Comparison of ENCODE assay signal across 21 mouse cellular contexts in genomic region chr9:122814775-122815174, GRCm38 (mm10). TPM values are rescaled to one million over a fixed set of nuclear protein-coding genes. Genes with fewer than 3 reads are reported as not detected.
"Had no signal": no experiment of that assay in that cellular context is flagged by ENCODE, and none has a peak within 500 bp of the region (broad histone marks: within the 10 kb centered on the region; RNA-seq: fewer than 3 reads in every experiment).

No protein-coding gene starts in this region.

- H3K27me3 ChIP-seq: midbrain, embryonic 12.5 days; neural tube, embryonic 13.5 days; neural tube, embryonic 15.5 days had no signal

- ATAC-seq: midbrain, embryonic 16.5 days had no signal

- H3K4me1 ChIP-seq: midbrain, embryonic 10.5 days; midbrain, embryonic 12.5 days; neural tube, embryonic 13.5 days; neural tube, embryonic 15.5 days had no signal

- H3K4me2 ChIP-seq: lung, embryonic 14.5 days; midbrain, embryonic 12.5 days; neural tube, embryonic 13.5 days; neural tube, embryonic 15.5 days had no signal

- H3K9ac ChIP-seq: lung, embryonic 14.5 days; midbrain, embryonic 12.5 days; neural tube, embryonic 13.5 days; neural tube, embryonic 15.5 days had no signal

- DNase-seq: lung, adult 18-20 months; lung, embryonic 14.5 days; lung, postnatal 10 days; lung, postnatal 4 days; midbrain, embryonic 14.5 days; retina, postnatal 1 day; right cerebral cortex, adult 18-20 months; right cerebral cortex, postnatal 25 days; right cerebral cortex, postnatal 4 days; spleen, adult 18-20 months; thymus, adult 18-20 months; thymus, postnatal 14 days; thymus, postnatal 36 days had no signal

- H3K27ac ChIP-seq: midbrain, embryonic 10.5 days; midbrain, embryonic 12.5 days; neural tube, embryonic 13.5 days; neural tube, embryonic 15.5 days had no signal

- H3K4me3 ChIP-seq: midbrain, embryonic 10.5 days; midbrain, embryonic 12.5 days; myocyte; neural tube, embryonic 13.5 days; neural tube, embryonic 15.5 days had no signal

- H3K9me3 ChIP-seq: midbrain, embryonic 10.5 days; midbrain, embryonic 12.5 days; neural tube, embryonic 13.5 days; neural tube, embryonic 15.5 days had no signal

RNA-seq across cellular contexts. Expression of gene Gm35549, which starts 29.1 kb away (rescaled TPM):
- polyA plus RNA-seq: midbrain, embryonic 10.5 days; midbrain, embryonic 16.5 days; neural tube, embryonic 13.5 days; small intestine, adult 2 months; thymus, postnatal 0 days had no signal
